16 mouse cellular contexts compared by ENCODE assay signal in genomic region chr1:36131154-36131553, GRCm38 (mm10).
A peak's percentile ranks its signal among the peaks of the same experiment; 100 is the strongest.
DNase-seq lines count a peak whose midpoint lies in the region; ATAC-seq and TF ChIP-seq lines count a peak whose summit lies in the region.
"Had no signal": no experiment of that assay in that cellular context is flagged by ENCODE, and none has a peak within 500 bp of the region (broad histone marks: within the 10 kb centered on the region; RNA-seq: fewer than 3 reads in every experiment).

No protein-coding gene starts in this region.

- H3K4me3 ChIP-seq in spleen, adult 2 months (ENCODE audit: extremely low read depth, insufficient read depth, insufficient read length), result no peak overlapping the region
- H3K4me3 ChIP-seq in bone marrow macrophage, adult 2 months (ENCODE audit: insufficient read depth, low read length), result no peak overlapping the region
- no peak overlapping the region for H3K4me3 ChIP-seq in macrophage (ENCODE audit: inconsistent target)
- H3K4me3 ChIP-seq in forebrain, embryonic 14.5 days (ENCODE audit: low read depth, low read length), result no peak overlapping the region
- H3K4me3 ChIP-seq: heart, embryonic 12.5 days; hindbrain, embryonic 13.5 days; left cerebral cortex, adult 2 months; midbrain, embryonic 10.5 days; neural tube, embryonic 13.5 days had no signal

- TF ChIP-seq POLR2A in spleen, adult 2 months (IDR thresholded peaks at IDR 0.05; ENCODE audit: low read depth, low read length), result no peak
- TF ChIP-seq POLR2A in bone marrow macrophage, adult 2 months (IDR thresholded peaks at IDR 0.05; ENCODE audit: borderline replicate concordance, low read depth, low read length), result no peak

- WGBS in spleen, adult 2 months, result 11% methylated on average over 4 of the region's 4 CpGs
- WGBS in macrophage (ENCODE audit: missing documents), result 19% methylated on average over 4 of the region's 4 CpGs
- 46% methylated on average over 4 of the region's 4 CpGs for WGBS in forebrain, embryonic 14.5 days

- no peaks in the 10 kb centered on the region for H3K9me3 ChIP-seq in forebrain, embryonic 14.5 days (replicated peaks; ENCODE audit: control insufficient read depth, low read length)
- H3K9me3 ChIP-seq: hindbrain, embryonic 13.5 days; midbrain, embryonic 10.5 days; neural tube, embryonic 13.5 days had no signal

- H3K27me3 ChIP-seq in spleen, adult 2 months (ENCODE audit: control insufficient read depth, insufficient read depth, low read length), result no peaks in the 10 kb centered on the region
- no peaks in the 10 kb centered on the region for H3K27me3 ChIP-seq in forebrain, embryonic 14.5 days (replicated peaks; ENCODE audit: control insufficient read depth, insufficient read depth, low read length)
- H3K27me3 ChIP-seq: heart, embryonic 12.5 days; hindbrain, embryonic 13.5 days; neural tube, embryonic 13.5 days had no signal

- ATAC-seq in forebrain, embryonic 14.5 days, result no peak

- H3K4me1 ChIP-seq in spleen, adult 2 months (ENCODE audit: control insufficient read depth, insufficient read depth, insufficient read length), result peaks cover 33% of the 10 kb centered on the region
- peaks cover 74% of the 10 kb centered on the region for H3K4me1 ChIP-seq in bone marrow macrophage, adult 2 months (ENCODE audit: control insufficient read depth, insufficient read depth, low read length)
- no peaks in the 10 kb centered on the region for H3K4me1 ChIP-seq in forebrain, embryonic 14.5 days (ENCODE audit: control insufficient read depth, insufficient read depth, low read length)
- H3K4me1 ChIP-seq: midbrain, embryonic 10.5 days; neural tube, embryonic 13.5 days had no signal

- no peaks in the 10 kb centered on the region for H3K36me3 ChIP-seq in spleen, adult 2 months (ENCODE audit: control insufficient read depth, insufficient read depth, low read length)
- no peaks in the 10 kb centered on the region for H3K36me3 ChIP-seq in macrophage (ENCODE audit: inconsistent target)
- H3K36me3 ChIP-seq in forebrain, embryonic 14.5 days (ENCODE audit: control insufficient read depth, insufficient read depth, low read length), result no peaks in the 10 kb centered on the region
- H3K36me3 ChIP-seq: heart, embryonic 12.5 days; hindbrain, embryonic 13.5 days; midbrain, embryonic 10.5 days; neural tube, embryonic 13.5 days had no signal

- TF ChIP-seq CTCF in spleen, adult 2 months (IDR thresholded peaks at IDR 0.05; ENCODE audit: extremely low read depth, insufficient read depth, insufficient read length, insufficient replicate concordance), result no peak
- no peak for TF ChIP-seq CTCF in bone marrow macrophage, adult 2 months (IDR thresholded peaks at IDR 0.05; ENCODE audit: low read depth, low read length)

- H3K9ac ChIP-seq in forebrain, embryonic 14.5 days (ENCODE audit: low read length), result no peak overlapping the region
- H3K9ac ChIP-seq: heart, embryonic 12.5 days; hindbrain, embryonic 13.5 days; neural tube, embryonic 13.5 days had no signal

- peak in 1 of 2 experiments; percentile 18 for DNase-seq in spleen, adult 2 months (ENCODE audit: low read depth in 1 of 2, low spot score in 2 of 2)
- DNase-seq in spleen, postnatal 14 days (ENCODE audit: low spot score in 2 of 2), result no peak
- DNase-seq in thymus, postnatal 4 days, result peak; percentile 61
- DNase-seq in forebrain, embryonic 14.5 days (ENCODE audit: low spot score), result no peak
- DNase-seq in frontal cortex, postnatal 14 days (ENCODE audit: low spot score in 2 of 2), result no peak
- no peak for DNase-seq in urinary bladder, adult 18-20 months (ENCODE audit: low spot score in 2 of 2)
- DNase-seq: cerebellum, postnatal 10 days had no signal

- peak overlapping the region; percentile 7; the same call in 1 of the 2 replicates for H3K27ac ChIP-seq in spleen, adult 2 months (ENCODE audit: insufficient read depth, low read length)
- peak overlapping the region; percentile 87 for H3K27ac ChIP-seq in bone marrow macrophage, adult 2 months (ENCODE audit: insufficient read depth, low read depth, low read length)
- peak overlapping the region; percentile 97 for H3K27ac ChIP-seq in macrophage
- no peak overlapping the region for H3K27ac ChIP-seq in forebrain, embryonic 14.5 days (ENCODE audit: low read depth, low read length)
- H3K27ac ChIP-seq: hindbrain, embryonic 13.5 days; kidney, postnatal 0 days; left cerebral cortex, adult 2 months; midbrain, embryonic 10.5 days; neural tube, embryonic 13.5 days; stomach, postnatal 0 days had no signal

- no peaks in the 10 kb centered on the region for H3K79me2 ChIP-seq in macrophage (ENCODE audit: inconsistent target)

- no peak overlapping the region for H3K4me2 ChIP-seq in forebrain, embryonic 14.5 days (ENCODE audit: low read length)
- H3K4me2 ChIP-seq: hindbrain, embryonic 13.5 days; neural tube, embryonic 13.5 days had no signal
